Mouse (Mus musculus) forebrain, embryonic 12.5 days (tissue): ENCODE results near the gene Cd81. TPM values are rescaled to one million over a fixed set of nuclear protein-coding genes. Genes with fewer than 3 reads are reported as not detected.

Experiments
- ATAC-seq: fragments of 200-750 bp; cut with Nextera tagmentation; 2 replicates; pipeline ENCODE4 v1.8.0; 2017; ENCODE audit warnings: moderate TSS enrichment; ENCODE audit not compliant: low FRiP score
- H3K27ac ChIP-seq: fragments of 300-500 bp; sonication (generic); 2 replicates; pipeline ENCODE4 v1.5.1; 2016; ENCODE audit warnings: mild to moderate bottlenecking
- H3K27me3 ChIP-seq: fragments of 300-500 bp; sonication (generic); 2 replicates; pipeline ENCODE4 v1.6.1; 2016; ENCODE audit warnings: mild to moderate bottlenecking
- H3K36me3 ChIP-seq: fragments of 300-500 bp; sonication (generic); replicated peaks from 2 replicates; pipeline ENCODE4 v1.6.1; 2016; ENCODE audit warnings: mild to moderate bottlenecking
- H3K4me1 ChIP-seq: fragments of 300-500 bp; sonication (generic); 2 replicates; pipeline ENCODE4 v1.6.1; 2016
- H3K4me2 ChIP-seq: fragments of 300-500 bp; sonication (generic); 2 replicates; pipeline ENCODE4 v1.6.1; 2016; ENCODE audit warnings: mild to moderate bottlenecking, moderate library complexity
- H3K4me3 ChIP-seq: fragments of 300-500 bp; sonication (generic); replicated peaks from 2 replicates; pipeline ENCODE4 v1.5.1; 2016; ENCODE audit warnings: mild to moderate bottlenecking
- H3K9ac ChIP-seq: fragments of 300-500 bp; sonication (generic); 2 replicates; pipeline ENCODE4 v1.6.1; 2016; ENCODE audit warnings: mild to moderate bottlenecking
- H3K9me3 ChIP-seq: fragments of 300-500 bp; sonication (generic); 2 replicates; pipeline ENCODE4 v1.6.1; 2016
- WGBS: fragments of 180-500 bp; shearing (Covaris S2); methylation state at CpG from one replicate; pipeline ENCODE4 v1.1.7; 2016; 5-methylcytosine and 5-hydroxymethylcytosine counted together
- polyA plus RNA-seq: library from polyadenylated mRNA; unstranded; fragments of >200 nt; fragmentation: Nextera tagmentation; extraction: Ambion mirVana; gene quantifications from 2 replicates; pipeline ENCODE4 v1.2.1, GENCODE M21; 2016

Gene Cd81
- polyA plus RNA-seq, 1 experiment from 2014 or later, result 205 TPM

DNA sequence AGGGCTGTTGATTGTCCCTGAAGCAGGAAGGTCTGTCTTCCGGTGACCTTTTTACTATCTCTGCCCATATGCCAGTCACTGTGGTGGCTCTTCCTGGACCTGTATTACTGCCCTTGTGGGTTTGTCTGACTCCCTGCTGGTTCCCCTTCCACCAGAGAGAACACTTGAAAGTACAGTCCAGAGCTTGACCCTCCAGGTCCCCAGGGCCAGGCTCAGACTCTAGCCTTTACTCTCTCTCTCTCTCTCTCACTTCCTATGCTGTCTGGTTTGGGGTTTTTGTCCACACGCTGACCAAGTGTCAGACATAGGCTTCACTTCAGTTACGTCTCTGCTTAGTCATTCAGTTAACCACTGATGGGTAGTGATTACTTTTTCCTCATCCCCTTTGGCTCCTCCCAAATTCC, 9.6 kb upstream of the Cd81 start:
- no peak for ATAC-seq
- no peaks in the 10 kb centered on the region for H3K27me3 ChIP-seq
- WGBS, result 87% methylated on average over 3 of the region's 3 CpGs
- no peaks in the 10 kb centered on the region; the same call in 1 of the 2 replicates for H3K36me3 ChIP-seq
- no peaks in the 10 kb centered on the region for H3K9me3 ChIP-seq
- H3K27ac ChIP-seq, result no peak overlapping the region
- no peak overlapping the region for H3K4me3 ChIP-seq
- H3K4me2 ChIP-seq, result no peak overlapping the region
- no peak overlapping the region for H3K9ac ChIP-seq
- no peaks in the 10 kb centered on the region for H3K4me1 ChIP-seq

DNA sequence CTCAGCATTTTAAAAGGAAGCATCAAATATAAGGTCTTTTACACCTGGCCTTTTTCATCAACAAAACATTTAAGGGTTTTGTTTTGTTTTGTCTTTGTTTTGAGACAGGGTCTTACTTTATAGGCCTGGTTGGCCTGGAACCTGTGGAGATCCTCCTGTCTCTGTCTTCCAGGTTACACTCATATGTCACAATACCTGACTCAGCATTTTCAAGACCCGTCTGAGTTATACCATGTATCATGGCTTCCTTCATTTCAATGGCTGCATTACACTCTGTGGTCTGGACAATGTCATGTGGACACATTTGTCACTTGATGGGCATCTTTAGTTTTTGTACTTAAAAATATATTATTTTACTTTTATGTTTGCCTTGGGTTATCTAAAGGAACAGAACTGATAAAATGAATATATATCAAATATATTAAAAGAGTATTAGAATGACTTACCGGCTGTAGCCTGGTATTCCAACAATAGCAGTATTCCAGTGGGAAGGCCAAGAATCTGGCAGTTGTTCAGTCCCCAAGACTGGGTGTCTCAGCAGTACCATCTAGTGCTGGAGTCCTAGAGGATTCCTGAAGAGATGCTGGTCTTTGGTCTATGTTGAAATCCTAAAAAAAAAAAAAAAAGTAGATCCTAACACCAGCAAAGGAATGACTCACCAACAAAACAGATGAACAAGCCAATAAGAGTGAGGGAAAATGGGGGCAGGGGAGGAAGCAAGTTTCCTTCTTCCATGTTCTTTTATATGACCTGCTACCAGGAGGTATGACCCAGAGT, 8.3 kb upstream of the Cd81 start:
- no peak for ATAC-seq
- H3K4me1 ChIP-seq, result no peaks in the 10 kb centered on the region
- H3K4me3 ChIP-seq, result no peak overlapping the region
- no peaks in the 10 kb centered on the region for H3K27me3 ChIP-seq
- H3K27ac ChIP-seq, result no peak overlapping the region
- WGBS, result 95% methylated on average over 2 of the region's 2 CpGs
- no peak overlapping the region for H3K9ac ChIP-seq
- H3K4me2 ChIP-seq, result no peak overlapping the region
- H3K9me3 ChIP-seq, result no peaks in the 10 kb centered on the region
- no peaks in the 10 kb centered on the region; the same call in 1 of the 2 replicates for H3K36me3 ChIP-seq

DNA sequence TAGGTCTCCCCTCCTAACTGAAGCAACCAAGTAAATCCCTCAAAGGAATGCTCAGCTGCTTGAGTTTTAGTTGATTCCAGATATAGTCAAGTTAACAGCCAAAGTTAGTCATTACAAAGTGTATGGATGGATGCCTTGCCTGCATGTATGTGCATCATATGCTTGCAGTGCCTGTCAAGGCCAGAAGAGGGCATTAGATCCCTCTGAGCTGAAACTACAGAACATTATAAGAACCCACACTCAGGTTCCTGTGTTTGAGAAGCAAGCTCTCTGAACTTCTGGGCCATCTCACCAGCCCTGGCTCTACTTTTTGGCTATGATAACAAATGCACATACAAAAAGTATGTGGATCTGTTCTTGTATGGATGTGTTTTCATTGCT, 7.7 kb upstream of the Cd81 start:
- H3K4me2 ChIP-seq, result no peak overlapping the region
- H3K36me3 ChIP-seq, result no peaks in the 10 kb centered on the region; the same call in 1 of the 2 replicates
- H3K27me3 ChIP-seq, result no peaks in the 10 kb centered on the region

DNA sequence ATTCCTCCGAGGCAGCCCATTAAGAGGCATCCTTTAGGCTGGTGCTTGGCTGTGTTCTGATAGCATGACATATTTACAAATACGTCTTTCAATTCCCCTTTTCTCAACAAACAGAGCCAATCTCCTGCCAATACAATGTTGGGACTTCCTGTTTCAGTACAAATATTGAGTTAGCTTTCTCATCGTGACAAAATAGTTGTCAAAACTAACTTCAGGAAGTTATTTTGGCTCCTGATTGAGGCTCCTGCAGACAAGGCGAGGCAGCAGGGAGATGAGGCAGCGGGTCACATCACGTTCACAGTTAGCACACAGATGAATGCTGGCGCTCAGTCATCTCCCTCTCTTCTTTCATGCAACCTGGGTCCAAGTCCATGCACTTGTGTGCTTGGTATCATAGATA, 6.2 kb upstream of the Cd81 start:
- Histone ChIP-seq H3K4me3 (no peak overlapping the region), H3K9ac (no peak overlapping the region), H3K9me3 (no peaks in the 10 kb centered on the region), H3K4me2 (no peak overlapping the region), H3K27me3 (no peaks in the 10 kb centered on the region), H3K4me1 (no peaks in the 10 kb centered on the region), H3K27ac (no peak overlapping the region), H3K36me3 (no peaks in the 10 kb centered on the region; the same call in 1 of the 2 replicates)
- 92% methylated on average over 7 of the region's 7 CpGs for WGBS
- ATAC-seq, result no peak

More for the DNA sequence above, 7.7 kb upstream of the Cd81 start:
- ATAC-seq, result no peak
- no peaks in the 10 kb centered on the region for H3K9me3 ChIP-seq
- H3K4me3 ChIP-seq, result no peak overlapping the region
- H3K9ac ChIP-seq, result no peak overlapping the region
- no peaks in the 10 kb centered on the region for H3K4me1 ChIP-seq
- H3K27ac ChIP-seq, result no peak overlapping the region

DNA sequence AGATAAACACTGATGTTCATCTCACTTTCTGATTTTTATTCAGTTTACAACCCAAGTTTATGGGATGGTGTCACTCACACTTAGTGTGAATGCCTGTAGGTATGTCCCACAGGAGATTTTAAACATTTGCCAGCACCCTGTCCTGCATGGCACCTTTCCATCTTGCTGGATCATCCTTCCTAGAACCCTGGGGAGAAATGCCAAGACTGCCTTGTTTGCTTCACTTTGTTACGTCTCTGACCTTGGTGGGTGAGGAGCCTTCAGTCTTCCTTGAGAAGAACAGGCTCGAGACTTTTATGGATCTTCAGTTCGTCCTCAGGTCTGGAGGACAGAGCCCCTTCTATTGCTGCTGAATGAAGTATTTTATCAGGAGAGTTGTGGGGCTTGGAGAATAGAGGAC, 3.2 kb upstream of the Cd81 start:
- no peak for ATAC-seq
- Histone ChIP-seq H3K27ac (no peak overlapping the region), H3K9me3 (no peaks in the 10 kb centered on the region), H3K27me3 (no peaks in the 10 kb centered on the region), H3K36me3 (no peaks in the 10 kb centered on the region), H3K9ac (no peak overlapping the region), H3K4me1 (peaks cover 17% of the 10 kb centered on the region), H3K4me2 (no peak overlapping the region), H3K4me3 (no peak overlapping the region)
- 77% methylated on average over 3 of the region's 3 CpGs for WGBS

DNA sequence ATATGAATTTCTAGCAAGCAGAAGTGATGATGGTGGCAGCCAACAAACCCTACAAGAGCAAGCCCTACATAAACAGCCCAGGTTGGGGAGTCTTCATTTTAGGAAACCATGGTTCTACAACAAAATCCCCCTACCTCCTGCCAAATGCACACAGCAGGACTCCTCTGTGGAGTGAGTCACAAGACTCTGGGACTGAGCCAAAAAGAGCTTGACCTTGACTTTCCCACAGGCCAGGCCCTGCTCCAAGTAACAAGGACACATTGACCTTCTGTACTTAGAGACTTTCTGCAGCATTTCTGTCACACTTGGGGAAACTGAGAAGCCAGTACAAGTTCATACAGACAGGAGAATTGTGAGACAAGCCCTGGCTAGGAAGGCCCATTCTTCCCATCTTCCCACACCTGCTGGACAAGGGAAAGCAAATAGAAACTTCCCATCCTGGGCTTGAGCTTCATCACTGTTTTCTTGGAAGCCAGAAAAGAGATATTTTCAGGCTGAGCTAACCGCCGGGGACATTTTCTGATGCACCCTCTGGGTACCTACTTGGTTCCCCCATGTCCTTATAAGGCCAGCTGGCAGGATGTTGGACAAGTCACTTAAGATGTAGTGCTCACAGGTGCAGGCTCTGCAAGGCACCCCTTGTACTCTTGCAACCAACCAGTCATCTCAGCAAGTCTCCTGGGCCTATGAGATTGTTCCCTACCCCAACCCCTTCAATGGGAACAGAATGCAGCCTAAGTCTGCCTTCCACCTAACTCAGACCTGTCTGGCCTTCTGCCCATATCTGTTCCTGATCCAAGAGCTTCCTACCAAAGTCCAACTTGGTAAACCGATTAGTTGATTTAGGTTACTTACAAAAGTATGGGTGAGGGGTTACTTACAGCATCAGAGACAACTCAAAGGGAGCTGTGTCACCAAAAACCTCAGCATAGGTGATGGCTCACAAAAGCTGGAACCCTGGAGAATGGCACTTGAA, 2.4 kb upstream of the Cd81 start:
- no peak overlapping the region for H3K27ac ChIP-seq
- peaks cover 25% of the 10 kb centered on the region for H3K4me1 ChIP-seq
- no peaks in the 10 kb centered on the region for H3K9me3 ChIP-seq
- no peak overlapping the region for H3K4me2 ChIP-seq
- no peak for ATAC-seq
- no peaks in the 10 kb centered on the region for H3K27me3 ChIP-seq
- no peak overlapping the region for H3K9ac ChIP-seq
- no peaks in the 10 kb centered on the region; the same call in 1 of the 2 replicates for H3K36me3 ChIP-seq
- 97% methylated on average over 3 of the region's 3 CpGs for WGBS
- no peak overlapping the region for H3K4me3 ChIP-seq

DNA sequence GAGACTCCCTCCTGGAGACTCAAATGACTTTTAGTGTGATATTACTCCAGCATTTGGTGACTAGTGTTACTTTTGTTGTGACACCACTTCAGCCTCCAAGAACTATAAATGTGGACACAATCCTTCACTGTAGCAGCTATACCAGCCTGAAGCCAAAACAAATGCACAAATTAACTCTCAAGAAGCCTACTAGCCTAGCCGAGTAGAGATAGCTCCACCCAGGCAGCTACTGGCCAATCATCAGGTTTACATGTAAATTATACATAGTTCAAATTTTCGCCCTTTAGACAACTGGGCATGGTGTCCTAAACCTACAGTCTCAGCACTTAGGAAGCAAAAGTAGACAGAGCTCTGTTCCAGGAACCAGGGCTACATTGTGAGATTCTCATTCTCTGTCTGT, 1.2 kb upstream of the Cd81 start:
- H3K9ac ChIP-seq, result no peak overlapping the region
- no peaks in the 10 kb centered on the region; the same call in none of the 2 replicates for H3K36me3 ChIP-seq
- H3K4me2 ChIP-seq, result no peak overlapping the region
- no peak overlapping the region for H3K27ac ChIP-seq
- no peak for ATAC-seq
- 72% methylated on average over 2 of the region's 2 CpGs for WGBS
- H3K4me3 ChIP-seq, result no peak overlapping the region
- H3K27me3 ChIP-seq, result no peaks in the 10 kb centered on the region
- H3K4me1 ChIP-seq, result peaks cover 37% of the 10 kb centered on the region
- H3K9me3 ChIP-seq, result no peaks in the 10 kb centered on the region

DNA sequence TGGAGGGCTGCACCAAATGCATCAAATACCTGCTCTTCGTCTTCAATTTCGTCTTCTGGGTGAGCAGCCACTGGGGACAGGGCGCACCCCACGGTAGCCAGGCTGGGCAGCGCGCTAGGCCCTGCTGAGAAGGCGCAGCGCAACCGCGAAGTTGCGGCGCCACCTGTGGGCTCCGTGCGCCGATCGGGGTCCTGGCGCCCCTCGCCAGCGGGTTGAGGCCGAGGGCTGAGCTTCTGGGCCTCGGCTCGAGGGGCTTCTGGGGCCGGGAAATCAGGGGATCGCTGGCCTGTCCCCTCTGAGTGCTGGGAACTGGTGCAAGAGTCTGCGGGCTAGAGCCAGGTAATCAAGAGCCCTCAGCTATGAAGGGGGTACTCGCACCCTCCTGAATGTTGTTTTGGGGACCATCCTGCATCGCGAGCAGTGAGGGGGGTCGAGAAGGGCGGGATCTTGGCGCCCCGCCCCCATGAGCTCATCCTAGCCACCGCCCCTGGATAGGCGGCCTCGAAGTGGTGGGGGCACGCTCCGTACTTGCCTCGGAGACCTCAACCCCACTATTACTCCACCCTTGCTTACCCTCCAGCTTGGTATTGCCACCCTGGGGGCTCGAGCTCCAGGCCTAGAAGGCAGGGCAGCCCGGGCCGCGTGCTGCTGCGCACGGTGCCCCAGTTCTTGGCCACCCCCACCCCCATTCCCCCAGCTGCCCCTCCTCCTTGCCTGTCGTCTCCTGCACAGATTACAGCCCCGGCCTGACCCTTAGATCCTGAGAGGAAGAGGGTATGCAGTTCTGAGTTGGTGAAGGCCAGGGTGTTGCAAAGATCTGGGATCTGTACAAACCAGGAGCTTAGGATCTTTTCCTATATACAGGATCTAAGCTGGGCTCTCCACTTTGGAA, 715 bp downstream of the Cd81 start:
- under 1% methylated on average over 46 of the region's 46 CpGs for WGBS

DNA sequence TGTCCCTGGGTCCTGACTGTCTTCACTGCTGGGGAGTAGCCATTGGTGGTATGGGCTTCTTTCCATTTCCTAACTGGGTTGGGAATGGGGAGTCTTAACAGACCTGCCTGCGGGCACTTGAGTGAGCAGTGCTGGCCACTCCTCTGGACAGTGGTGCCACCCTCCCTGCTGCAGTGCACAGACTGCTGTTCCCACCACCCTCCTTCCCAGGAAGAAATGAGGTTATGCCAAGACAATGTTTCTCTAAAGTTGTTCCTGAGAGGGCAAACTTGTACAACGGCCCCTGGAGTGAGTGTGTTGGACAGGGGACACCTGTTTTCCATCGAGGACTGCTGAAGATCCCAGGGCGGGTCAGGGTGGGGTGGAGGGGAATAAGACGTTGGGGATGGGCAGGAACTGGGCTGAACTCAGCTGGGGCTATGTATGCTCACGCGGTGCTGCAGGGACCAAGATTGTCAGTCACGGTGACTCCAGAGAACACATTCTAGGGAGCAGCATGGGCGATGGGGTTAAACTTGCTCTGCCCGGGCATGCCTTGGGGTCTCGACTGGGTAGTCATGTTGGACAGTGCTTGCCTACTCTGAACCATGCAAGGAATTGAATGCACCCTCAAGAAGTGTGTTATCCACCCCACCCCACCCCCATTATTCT, 1.5 kb downstream of the Cd81 start:
- H3K9ac ChIP-seq, result peak overlapping the region; percentile 89
- no peak; the same call in 1 of the 2 replicates for ATAC-seq
- H3K36me3 ChIP-seq, result peaks cover 9% of the 10 kb centered on the region
- no peak overlapping the region for H3K27ac ChIP-seq
- H3K4me3 ChIP-seq, result peak overlapping the region; percentile 88
- H3K27me3 ChIP-seq, result no peaks in the 10 kb centered on the region
- H3K4me1 ChIP-seq, result peaks cover 42% of the 10 kb centered on the region
- H3K9me3 ChIP-seq, result no peaks in the 10 kb centered on the region
- WGBS, result 75% methylated on average over 11 of the region's 11 CpGs
- peak overlapping the region; percentile 92 for H3K4me2 ChIP-seq

More for the DNA sequence above, 715 bp downstream of the Cd81 start:
- Histone ChIP-seq H3K9me3 (no peaks in the 10 kb centered on the region), H3K27me3 (no peaks in the 10 kb centered on the region), H3K4me3 (peak overlapping the region; percentile 88), H3K27ac (peak overlapping the region; percentile 82), H3K36me3 (peaks cover 9% of the 10 kb centered on the region), H3K4me1 (peaks cover 42% of the 10 kb centered on the region), H3K4me2 (peak overlapping the region; percentile 92), H3K9ac (peak overlapping the region; percentile 89)
- peak; percentile 70 for ATAC-seq

DNA sequence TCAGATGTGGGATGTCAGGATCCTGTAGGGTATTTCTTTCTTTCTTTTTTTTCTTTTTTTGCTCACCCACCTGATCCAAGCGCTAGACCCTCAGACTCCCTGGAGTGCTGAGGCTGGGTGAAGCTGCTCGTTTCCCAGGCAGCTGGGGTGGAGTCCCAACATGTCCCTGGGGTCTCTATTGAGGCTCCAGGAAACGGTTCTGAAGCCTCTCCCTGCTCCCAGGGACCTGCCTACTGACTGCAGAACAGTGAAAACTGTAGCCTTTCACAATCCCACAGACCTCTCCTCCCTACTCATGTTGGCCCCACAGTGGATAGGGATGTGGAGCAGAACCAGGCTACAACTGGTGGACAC, 2.0 kb downstream of the Cd81 start:
- Histone ChIP-seq H3K4me2 (peak overlapping the region; percentile 92), H3K9me3 (no peaks in the 10 kb centered on the region), H3K9ac (no peak overlapping the region), H3K36me3 (peaks cover 9% of the 10 kb centered on the region), H3K4me1 (peaks cover 42% of the 10 kb centered on the region), H3K27ac (no peak overlapping the region), H3K4me3 (peak overlapping the region; percentile 88; the same call in 1 of the 2 replicates), H3K27me3 (no peaks in the 10 kb centered on the region)
- WGBS, result 52% methylated on average over 3 of the region's 3 CpGs
- no peak for ATAC-seq

DNA sequence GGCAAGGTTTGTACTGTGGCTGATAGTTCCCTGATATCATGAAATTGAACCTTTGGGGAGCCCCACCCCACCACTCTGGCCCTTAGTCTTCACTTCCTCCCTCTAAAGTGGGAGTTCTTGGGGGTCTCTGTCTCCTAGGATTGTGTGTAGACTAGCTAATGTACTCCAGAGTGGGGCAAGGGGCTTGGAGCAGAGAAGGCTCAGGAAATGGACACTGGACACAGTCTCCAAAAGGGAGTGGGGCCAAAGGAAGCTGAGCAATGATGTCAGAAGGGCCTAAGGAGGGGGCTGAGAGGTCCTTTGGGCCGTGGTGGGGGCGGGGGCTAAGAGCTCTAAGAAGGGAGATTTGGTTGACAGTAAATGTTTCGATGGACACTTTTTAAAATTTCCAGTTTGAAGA, 2.5 kb downstream of the Cd81 start:
- peak overlapping the region; percentile 92 for H3K4me2 ChIP-seq
- peaks cover 42% of the 10 kb centered on the region for H3K4me1 ChIP-seq
- no peaks in the 10 kb centered on the region for H3K27me3 ChIP-seq
- peaks cover 9% of the 10 kb centered on the region for H3K36me3 ChIP-seq
- H3K9ac ChIP-seq, result no peak overlapping the region
- ATAC-seq, result no peak
- H3K27ac ChIP-seq, result no peak overlapping the region
- no peak overlapping the region for H3K4me3 ChIP-seq
- no peaks in the 10 kb centered on the region for H3K9me3 ChIP-seq
- 83% methylated on average over 3 of the region's 3 CpGs for WGBS
